Comparison of ENCODE assay signal across 19 mouse cellular contexts in the genomic region with DNA sequence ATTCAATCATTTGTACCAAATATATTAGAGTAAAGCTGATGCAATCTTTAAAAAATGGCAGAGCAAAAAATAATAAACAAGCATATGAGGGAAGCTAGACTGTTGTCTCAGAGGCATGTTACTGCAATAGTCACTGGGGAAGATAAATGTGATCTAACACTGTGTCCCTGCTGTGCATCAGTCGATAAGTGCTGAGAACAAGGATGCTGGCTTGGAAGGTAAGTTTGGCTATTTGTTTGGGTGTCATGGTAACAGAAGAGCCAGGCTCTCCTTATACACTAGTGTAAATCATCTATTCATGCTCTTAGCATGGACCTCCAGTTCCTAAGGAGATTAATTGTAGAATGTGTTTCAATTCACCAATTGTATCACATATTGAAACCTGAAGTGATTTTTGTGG.
"Had no signal": no experiment of that assay in that cellular context is flagged by ENCODE, and none has a peak within 500 bp of the region (broad histone marks: within the 10 kb centered on the region; RNA-seq: fewer than 3 reads in every experiment).

No protein-coding gene starts in this region.

- H3K4me2 ChIP-seq: liver, embryonic 13.5 days; neural tube, embryonic 13.5 days had no signal

- H3K27ac ChIP-seq: kidney, postnatal 0 days; layer of hippocampus, adult 2 months; left cerebral cortex, adult 2 months; liver, embryonic 13.5 days; neural tube, embryonic 13.5 days; stomach, postnatal 0 days had no signal

- H3K9ac ChIP-seq: liver, embryonic 13.5 days; neural tube, embryonic 13.5 days had no signal

- DNase-seq: kidney, adult 2 months; kidney, postnatal 25 days; layer of hippocampus, adult 9-11 months; liver, embryonic 13.5 days; lung, adult 2 months; lung, postnatal 14 days; lung, postnatal 4 days; right cerebral cortex, adult 18-20 months; right cerebral cortex, postnatal 14 days; right cerebral cortex, postnatal 4 days; thymus, adult 2 months; thymus, postnatal 14 days; thymus, postnatal 4 days had no signal

- H3K27me3 ChIP-seq: liver, embryonic 13.5 days; neural tube, embryonic 13.5 days had no signal

- H3K4me3 ChIP-seq: layer of hippocampus, adult 2 months; left cerebral cortex, adult 2 months; liver, embryonic 13.5 days; myocyte; neural tube, embryonic 13.5 days had no signal

- H3K9me3 ChIP-seq: liver, embryonic 13.5 days; neural tube, embryonic 13.5 days had no signal

- H3K36me3 ChIP-seq: liver, embryonic 13.5 days; neural tube, embryonic 13.5 days had no signal

- H3K4me1 ChIP-seq: liver, embryonic 13.5 days; neural tube, embryonic 13.5 days had no signal
